Mouse (Mus musculus) MEL (cell line): ENCODE data around the gene Naif1.

Experiments used
- CTCF ChIP-seq, 3 experiments: IDR thresholded peaks in 2 of 3; conservative IDR thresholded peaks in 1 of 3; 2 replicates each; pipeline ENCODE4 v1.5.1; 2011 to 2012; ENCODE audit warnings: low read length in 3 of 3, low read depth in 2 of 3, mild to moderate bottlenecking in 2 of 3, improper control_type of control experiment in 1 of 3, inconsistent platforms in 1 of 3, mixed read lengths in 1 of 3, moderate library complexity in 1 of 3; ENCODE audit not compliant: control insufficient read depth in 1 of 3, insufficient read depth in 1 of 3, poor library complexity in 1 of 3, severe bottlenecking in 1 of 3
- ELF1 ChIP-seq: IDR thresholded peaks from 2 replicates; pipeline ENCODE4 v1.6.1; 2014; ENCODE audit warnings: low read depth, mild to moderate bottlenecking, inconsistent platforms, low read length, improper control_type of control experiment, moderate library complexity
- EP300 ChIP-seq, 2 experiments: IDR thresholded peaks; 2 replicates each; pipeline ENCODE4 v1.6.1; 2011; ENCODE audit warnings: improper control_type of control experiment in 2 of 2, low read length in 2 of 2, low read depth in 1 of 2, mild to moderate bottlenecking in 1 of 2
- MAX ChIP-seq: IDR thresholded peaks from 2 replicates; pipeline ENCODE4 v1.6.1; 2011; ENCODE audit warnings: low read length, improper control_type of control experiment
- MAZ ChIP-seq: IDR thresholded peaks from 2 replicates; pipeline ENCODE4 v1.6.1; 2012; ENCODE audit warnings: low read depth, mild to moderate bottlenecking, inconsistent platforms, low read length, improper control_type of control experiment
- POLR2A ChIP-seq, 2 experiments: IDR thresholded peaks; 2 replicates each; pipeline ENCODE4 v1.6.1; 2011 to 2012; ENCODE audit warnings: low read length in 2 of 2, mild to moderate bottlenecking in 2 of 2, control low read depth in 1 of 2, improper control_type of control experiment in 1 of 2, low read depth in 1 of 2, moderate library complexity in 1 of 2; ENCODE audit not compliant: control insufficient read depth in 1 of 2, insufficient read depth in 1 of 2, poor library complexity in 1 of 2
- ZKSCAN1 ChIP-seq: IDR thresholded peaks from 2 replicates; pipeline ENCODE4 v1.6.1; 2012; ENCODE audit warnings: low read depth, mild to moderate bottlenecking, inconsistent platforms, low read length, improper control_type of control experiment, moderate library complexity
- ZMIZ1 ChIP-seq: IDR thresholded peaks from 2 replicates; pipeline ENCODE4 v1.6.1; 2012; ENCODE audit warnings: low read depth, mild to moderate bottlenecking, inconsistent platforms, low read length, improper control_type of control experiment, moderate library complexity

GRCm38 (mm10) chr2:32404663-32405062, 45.6 kb upstream of the Naif1 start:
- TF ChIP-seq ELF1, result no peak
- peak; percentile 99 to 100 (median 100) for TF ChIP-seq CTCF (IDR thresholded peaks at IDR 0.05 in 2 of 3, conservative IDR thresholded peaks at IDR 0.05 in 1 of 3; ENCODE audit: control insufficient read depth in 1 of 3, insufficient read depth in 1 of 3, low read depth in 2 of 3, low read length in 3 of 3, poor library complexity in 1 of 3, severe bottlenecking in 1 of 3)
- TF ChIP-seq ZMIZ1, result no peak
- TF ChIP-seq MAZ, result no peak
- TF ChIP-seq MAX, result no peak
- TF ChIP-seq ZKSCAN1, result no peak
- TF ChIP-seq EP300 (IDR thresholded peaks at IDR 0.05; ENCODE audit: low read depth in 1 of 2, low read length in 2 of 2), result peak in 1 of 2 experiments; percentile 46; a peak in 2 of 4 replicates
- no peak for TF ChIP-seq POLR2A (IDR thresholded peaks at IDR 0.05; ENCODE audit: control insufficient read depth in 1 of 2, insufficient read depth in 1 of 2, low read depth in 1 of 2, low read length in 2 of 2, poor library complexity in 1 of 2)
